Mouse (Mus musculus) lung, postnatal 4 days (tissue): ENCODE results near the gene Glo1.
A peak's percentile ranks its signal among the peaks of the same experiment; 100 is the strongest.
"Not testable (repeated sequence)": the region's sequence is repeated elsewhere in the genome, so short reads cannot be mapped to it uniquely, and the experiment has no call there.

Experiments
- DNase-seq, 2 experiments: peaks; one replicate each; pipeline ENCODE4 v3.0.0; 2021

The Glo1 gene

DNA sequence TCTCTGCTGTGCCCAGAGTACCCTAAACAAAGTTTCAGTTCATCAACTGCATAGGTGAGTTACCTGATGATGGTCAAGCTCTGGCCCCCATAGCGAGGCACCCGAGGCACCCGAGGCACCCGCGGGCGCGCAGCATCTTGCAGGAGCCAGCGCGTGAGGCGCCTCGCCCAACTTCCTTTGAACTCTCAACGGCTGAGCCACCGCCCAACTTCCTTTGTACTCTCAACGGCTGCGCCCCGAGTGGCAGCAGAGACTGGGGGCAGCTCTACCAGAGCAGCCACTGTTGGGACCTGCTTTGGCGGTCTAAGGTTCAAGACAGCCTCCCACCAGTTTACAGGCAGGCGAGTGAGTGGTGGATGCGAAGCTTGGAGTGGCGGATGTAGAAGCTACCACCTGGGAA is at the start of gene Glo1:
Glo1 (minus strand) TSS at position 153 of the 400 bp plus-strand sequence.
- DNase-seq = not testable (repeated sequence)

- no peak for DNase-seq
Measured at GRCm38 (mm10) chr17:30675021-30675740, 48.5 kb upstream of the Glo1 start.

GRCm38 (mm10) chr17:30673023-30673422 is 46.4 kb upstream of the Glo1 start:
- DNase-seq = no peak

GRCm38 (mm10) chr17:30672556-30672955 is 45.9 kb upstream of the Glo1 start:
- no peak for DNase-seq

- no peak for DNase-seq
Measured at GRCm38 (mm10) chr17:30664856-30665255, 38.2 kb upstream of the Glo1 start.

- no peak for DNase-seq
Measured at GRCm38 (mm10) chr17:30663170-30663569, 36.5 kb upstream of the Glo1 start.

DNA sequence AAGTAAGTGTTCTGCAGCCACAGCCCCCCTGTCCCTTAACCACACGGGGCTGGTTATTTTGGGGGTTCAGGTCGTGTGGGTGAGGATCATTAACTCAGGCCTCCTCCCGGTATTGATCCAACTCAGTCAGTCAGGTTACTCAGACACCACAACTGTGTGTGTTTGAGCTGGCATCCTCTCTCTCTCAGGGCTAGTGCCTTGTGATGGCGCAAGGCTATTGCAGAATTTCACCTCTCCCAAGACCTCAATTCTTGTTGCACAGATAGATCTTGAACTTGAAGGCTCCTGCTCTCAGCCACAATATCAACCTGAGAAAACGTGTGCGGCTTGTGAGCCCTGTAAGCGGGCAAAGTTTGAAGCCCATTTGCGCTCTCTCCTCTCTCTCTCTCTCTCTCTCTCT is 35.5 kb upstream of the Glo1 start:
- no peak for DNase-seq

- DNase-seq = peak; percentile 89 to 93
Measured at GRCm38 (mm10) chr17:30658152-30658544, 31.5 kb upstream of the Glo1 start.

GRCm38 (mm10) chr17:30657530-30658151 is 31.0 kb upstream of the Glo1 start:
- no peak for DNase-seq

DNA sequence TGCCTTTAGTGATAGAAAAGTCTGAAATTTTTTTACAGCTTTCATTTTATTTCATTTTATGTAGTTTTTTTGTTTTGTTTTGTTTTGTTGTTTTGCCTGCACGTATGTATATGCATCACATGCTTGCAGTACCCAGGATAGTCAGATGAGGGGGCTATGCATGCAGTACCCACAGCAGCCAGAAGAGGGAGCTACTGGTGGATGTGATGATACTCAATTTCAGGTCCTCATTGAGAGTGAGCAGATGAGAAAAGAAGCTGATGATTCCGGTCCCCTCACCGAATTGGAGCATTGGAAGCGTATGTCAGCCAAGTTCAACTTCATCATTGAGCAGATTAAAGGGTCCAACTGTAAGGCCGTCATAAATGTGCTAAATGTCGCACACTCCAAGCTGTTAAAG is 26.3 kb upstream of the Glo1 start:
- DNase-seq = no peak

DNA sequence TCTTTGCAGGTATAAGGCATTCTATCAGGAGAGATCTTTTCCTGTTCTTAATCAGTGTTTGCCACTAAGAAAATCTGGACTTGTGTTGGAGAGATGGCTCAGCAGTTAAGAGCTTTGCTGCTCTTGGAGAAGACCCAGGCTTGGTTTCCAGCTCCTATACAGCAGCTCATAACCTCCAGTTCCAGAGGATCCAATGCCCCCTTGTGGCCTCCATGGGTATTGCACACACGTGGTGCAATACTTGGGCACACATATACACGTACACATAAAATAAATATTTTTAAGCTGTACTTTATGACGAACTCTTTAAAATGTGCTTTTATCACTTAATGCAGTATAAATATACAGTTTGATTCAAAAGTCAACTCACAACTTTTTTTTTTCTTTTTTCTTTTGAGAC is 22.1 kb upstream of the Glo1 start:
- no peak for DNase-seq

DNA sequence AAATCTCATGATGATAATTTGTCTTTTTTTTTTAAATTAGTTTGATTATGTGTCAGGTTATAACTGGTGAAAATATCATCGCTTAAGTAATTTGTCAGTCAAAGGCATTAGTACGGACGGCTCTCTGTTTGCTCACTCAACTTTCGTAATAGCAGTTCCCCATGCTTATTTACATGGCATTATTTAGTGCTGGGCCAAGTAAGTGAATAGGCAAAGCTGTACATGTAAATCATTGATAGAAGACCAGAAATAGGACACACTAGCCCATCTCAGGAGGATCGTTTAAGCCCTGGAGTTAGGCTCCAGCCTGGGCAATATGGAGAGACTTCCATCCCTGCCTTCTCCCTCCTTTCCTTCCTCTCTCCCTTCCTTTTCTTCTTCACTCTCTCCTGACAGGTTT is 14.2 kb upstream of the Glo1 start:
- DNase-seq = peak in 1 of 2 experiments; percentile 2

GRCm38 (mm10) chr17:30638996-30639395 is 12.3 kb upstream of the Glo1 start:
- no peak for DNase-seq

- no peak for DNase-seq
Measured at GRCm38 (mm10) chr17:30637714-30638113, 11.0 kb upstream of the Glo1 start.

DNA sequence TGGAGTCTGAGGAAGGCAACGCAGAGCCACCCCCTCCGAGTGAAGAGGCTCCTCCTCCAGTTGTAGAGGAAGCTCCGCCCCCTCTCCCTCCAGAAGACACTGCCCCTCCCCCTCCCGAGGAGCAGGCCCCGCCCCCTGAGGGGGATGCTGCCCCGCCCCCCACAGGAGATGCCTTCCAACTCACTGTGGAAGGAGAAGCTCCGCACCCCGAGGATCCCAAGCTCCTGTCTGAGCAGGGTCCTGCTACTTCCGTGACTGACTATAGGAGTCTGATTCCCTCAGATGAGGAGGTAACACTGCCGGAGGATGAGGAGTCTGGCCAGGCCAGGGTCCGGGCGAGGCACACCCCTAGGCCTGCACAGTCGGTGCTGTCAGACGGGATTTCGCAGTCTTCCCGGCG is 8.7 kb upstream of the Glo1 start:
- DNase-seq = peak; percentile 47 to 53

- DNase-seq = not testable (repeated sequence)
Measured at GRCm38 (mm10) chr17:30624132-30624531, 2.5 kb downstream of the Glo1 start, which contains the start of gene Dnah8. Gene Dnah8 (plus strand): TSS chr17:30624354.

DNA sequence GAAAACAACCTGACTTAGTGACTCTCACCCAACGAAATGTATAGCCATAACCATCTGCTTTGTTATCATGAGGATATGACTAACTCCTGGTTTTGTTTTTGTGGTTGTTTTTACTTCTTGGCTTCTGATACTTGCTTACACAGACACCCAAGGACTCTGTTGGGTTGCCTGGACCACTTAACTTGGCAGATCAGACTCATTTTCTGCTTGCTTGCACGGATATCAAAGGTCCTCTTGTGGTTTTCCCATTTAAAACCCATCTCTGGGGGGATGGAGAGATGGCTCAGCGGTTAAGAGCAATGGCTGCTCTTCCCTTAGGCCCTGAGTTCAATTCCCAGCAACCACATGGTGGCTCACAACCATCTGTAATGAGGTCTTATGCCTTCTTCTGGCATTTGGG is 3.5 kb downstream of the Glo1 start:
- peak in 1 of 2 experiments; percentile 4 for DNase-seq

- peak in 1 of 2 experiments; percentile 14 for DNase-seq
Measured at GRCm38 (mm10) chr17:30621450-30621849, 5.2 kb downstream of the Glo1 start.

GRCm38 (mm10) chr17:30620548-30620947 is 6.1 kb downstream of the Glo1 start:
- no peak for DNase-seq

GRCm38 (mm10) chr17:30619153-30619552 is 7.5 kb downstream of the Glo1 start:
- peak in 1 of 2 experiments; percentile 18 for DNase-seq

- no peak for DNase-seq
Measured at GRCm38 (mm10) chr17:30618136-30618891, 8.4 kb downstream of the Glo1 start.

DNA sequence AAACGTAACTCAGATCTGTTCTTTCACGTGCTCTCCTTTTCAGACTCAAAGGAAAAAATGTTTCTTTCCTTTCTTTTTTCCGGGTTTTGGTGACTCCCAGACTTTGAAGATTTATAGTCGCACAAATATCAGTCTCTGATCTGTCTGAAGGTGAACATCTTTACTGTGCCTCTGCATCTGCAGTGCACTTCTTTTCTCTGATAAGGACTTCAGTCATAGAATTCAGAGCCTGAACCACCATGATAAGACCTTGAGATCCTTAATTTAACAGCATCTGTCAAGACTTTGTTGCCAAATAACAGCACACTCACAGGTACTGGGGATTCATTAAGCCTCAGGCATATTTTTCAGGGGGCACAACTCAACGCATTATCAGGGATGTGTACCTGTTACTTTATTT is 10.5 kb downstream of the Glo1 start:
- no peak for DNase-seq

- DNase-seq = no peak
Measured at GRCm38 (mm10) chr17:30613350-30613749, 13.3 kb downstream of the Glo1 start.
